Mouse (Mus musculus) thymus, adult 2 months (tissue): Measurements from ENCODE around the gene Rhbdd1. TPM values are rescaled to one million over a fixed set of nuclear protein-coding genes. Genes with fewer than 3 reads are reported as not detected.

ENCODE experiments used
- DNase-seq: peaks from one replicate; pipeline ENCODE4 v3.0.0; 2021
- H3K27ac ChIP-seq: fragments of 200-500 bp; 2 replicates; pipeline ENCODE4 v1.5.1; 2012; ENCODE audit warnings: low read length, control low read depth; ENCODE audit not compliant: control insufficient read depth, insufficient read depth
- H3K27me3 ChIP-seq: fragments of 200-500 bp; 2 replicates; pipeline ENCODE4 v1.6.1; 2012; ENCODE audit warnings: mild to moderate bottlenecking, low read length, moderate library complexity, mixed read lengths; ENCODE audit not compliant: control insufficient read depth, insufficient read depth
- H3K36me3 ChIP-seq: fragments of 200-500 bp; 2 replicates; pipeline ENCODE4 v1.6.1; 2012; ENCODE audit warnings: mild to moderate bottlenecking, low read length, moderate library complexity; ENCODE audit not compliant: control insufficient read depth, insufficient read depth
- H3K4me1 ChIP-seq: fragments of 200-500 bp; replicated peaks from 2 replicates; pipeline ENCODE4 v1.6.1; 2012; ENCODE audit warnings: low read length; ENCODE audit not compliant: control insufficient read depth, insufficient read depth
- H3K4me3 ChIP-seq: fragments of 200-500 bp; 2 replicates; pipeline ENCODE4 v1.5.1; 2012; ENCODE audit warnings: mild to moderate bottlenecking, low read length, control low read depth, moderate library complexity; ENCODE audit not compliant: control insufficient read depth, insufficient read depth
- CTCF ChIP-seq: fragments of 200-500 bp; IDR thresholded peaks from 2 replicates; pipeline ENCODE4 v1.5.1; 2012; ENCODE audit warnings: mild to moderate bottlenecking, control low read depth, low read length, moderate library complexity, borderline replicate concordance; ENCODE audit not compliant: control insufficient read depth, poor library complexity, insufficient read depth; ENCODE audit errors: extremely low read depth
- POLR2A ChIP-seq: fragments of 200-500 bp; IDR thresholded peaks from 2 replicates; pipeline ENCODE4 v1.6.1; 2012; ENCODE audit warnings: mild to moderate bottlenecking, low read length, control low read depth, moderate library complexity; ENCODE audit not compliant: control insufficient read depth, poor library complexity, insufficient read depth; ENCODE audit errors: extremely low read depth
- WGBS: fragments of 180-500 bp; shearing (Covaris S2); methylation state at CpG from one replicate; pipeline ENCODE4 v1.1.7; 2018; 5-methylcytosine and 5-hydroxymethylcytosine counted together
- polyA plus RNA-seq: library from polyadenylated mRNA; depleted of rRNA; stranded (reverse); fragments of >200 nt; gene quantifications from 2 replicates; pipeline ENCODE4 v1.2.3, GENCODE M21; 2012

The Rhbdd1 gene
- polyA plus RNA-seq, 1 experiment: 10.7 TPM

DNA sequence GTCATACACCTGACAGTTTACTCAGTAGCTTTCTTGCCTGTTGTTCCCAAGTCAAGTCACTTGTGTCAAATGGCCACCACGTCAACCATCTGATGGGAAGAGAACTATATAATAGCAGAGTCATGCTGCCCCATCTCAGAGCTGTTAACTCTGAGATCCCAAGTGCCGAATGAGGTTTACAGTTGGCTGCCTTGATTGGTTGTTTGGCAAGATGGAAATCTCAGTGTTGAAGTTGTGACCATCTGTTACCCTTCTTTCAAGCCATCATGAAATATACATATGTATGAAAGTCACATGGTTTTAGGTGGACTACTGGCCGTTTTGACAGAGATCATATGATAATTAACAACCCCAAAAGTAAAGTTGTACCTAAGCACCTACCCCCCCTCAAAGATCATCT, 121.0 kb downstream of the Rhbdd1 start:
- Histone ChIP-seq H3K4me3 (no peak overlapping the region), H3K27me3 (no peaks in the 10 kb centered on the region), H3K4me1 (no peaks in the 10 kb centered on the region), H3K27ac (no peak overlapping the region), H3K36me3 (no peaks in the 10 kb centered on the region)
- no peak for TF ChIP-seq POLR2A
- DNase-seq: no peak
- 94% methylated on average over 3 of the region's 3 CpGs for WGBS

DNA sequence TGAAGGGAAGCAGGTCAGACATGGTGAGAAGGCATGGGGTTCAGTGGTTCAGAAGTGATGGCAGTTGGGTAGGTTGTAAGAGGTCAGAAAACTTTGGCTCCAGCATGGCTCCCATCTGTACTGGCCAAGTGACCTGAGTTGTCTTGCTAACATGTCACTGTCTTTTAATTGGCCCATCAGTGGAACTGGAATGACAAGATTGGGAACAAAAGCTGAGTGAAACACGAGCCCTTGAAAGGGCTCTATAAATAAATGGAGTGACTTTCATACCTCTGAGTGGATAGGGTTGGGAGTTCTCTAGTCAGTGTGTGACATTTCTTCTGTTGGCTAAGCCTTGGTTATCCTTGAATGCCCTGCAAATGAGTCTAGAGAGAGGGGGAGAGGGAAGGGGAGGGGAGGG, 123.9 kb downstream of the Rhbdd1 start:
- no peak for DNase-seq
- WGBS: 79% methylated on average over 1 of the region's 1 CpGs
- Histone ChIP-seq H3K4me3 (no peak overlapping the region), H3K27ac (no peak overlapping the region), H3K4me1 (no peaks in the 10 kb centered on the region; the same call in 1 of the 2 replicates), H3K36me3 (no peaks in the 10 kb centered on the region), H3K27me3 (no peaks in the 10 kb centered on the region)
- TF ChIP-seq CTCF: no peak

DNA sequence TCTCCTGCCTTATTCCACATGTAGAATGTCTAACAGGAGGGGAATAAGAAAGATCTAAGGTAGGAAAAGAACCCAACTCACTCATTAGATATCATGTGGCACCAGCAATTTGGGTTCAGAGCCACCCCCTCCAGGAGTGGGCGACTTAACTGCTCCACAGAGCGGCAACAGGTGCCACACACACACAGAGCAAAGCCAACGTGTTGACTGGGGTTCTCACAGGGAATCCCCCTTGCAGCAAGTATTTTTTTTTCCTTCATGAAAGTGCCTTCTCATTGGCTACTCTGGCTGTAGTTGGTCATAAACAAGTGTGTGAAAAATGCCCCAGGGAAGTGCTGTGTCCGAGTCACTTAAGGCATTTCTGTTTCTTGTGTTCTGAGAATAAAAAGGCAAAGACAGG, 127.3 kb downstream of the Rhbdd1 start:
- Histone ChIP-seq H3K4me3 (no peak overlapping the region), H3K4me1 (no peaks in the 10 kb centered on the region; the same call in 1 of the 2 replicates), H3K27ac (no peak overlapping the region), H3K27me3 (no peaks in the 10 kb centered on the region), H3K36me3 (no peaks in the 10 kb centered on the region)
- 82% methylated on average over 4 of the region's 4 CpGs for WGBS
- DNase-seq: no peak
- TF ChIP-seq CTCF: no peak
- no peak for TF ChIP-seq POLR2A

DNA sequence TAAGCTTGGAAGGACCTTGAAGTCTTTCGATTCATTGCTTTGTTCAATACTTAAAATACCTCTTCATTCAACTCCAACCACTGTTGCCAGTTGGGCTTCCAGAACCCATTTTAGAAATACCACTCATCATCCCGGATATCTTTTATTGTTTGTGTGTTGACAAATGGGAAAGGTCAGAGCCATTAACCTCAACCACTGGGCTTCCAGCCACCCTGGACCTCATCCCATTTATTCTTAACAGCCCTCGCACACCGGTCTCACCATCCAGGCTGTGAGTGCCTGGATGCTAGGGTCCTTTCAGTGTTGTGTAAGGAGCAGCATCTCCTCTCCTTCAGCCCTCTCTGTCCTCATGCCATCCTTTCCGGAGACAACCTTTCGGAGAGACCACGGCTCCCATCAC, 129.8 kb downstream of the Rhbdd1 start:
- no peak overlapping the region for H3K4me3 ChIP-seq
- no peaks in the 10 kb centered on the region for H3K36me3 ChIP-seq
- H3K27me3 ChIP-seq: no peaks in the 10 kb centered on the region
- H3K4me1 ChIP-seq: no peaks in the 10 kb centered on the region; the same call in 1 of the 2 replicates
- DNase-seq: no peak
- TF ChIP-seq CTCF (no peak), POLR2A (no peak)
- 95% methylated on average over 7 of the region's 7 CpGs for WGBS
- no peak overlapping the region for H3K27ac ChIP-seq

DNA sequence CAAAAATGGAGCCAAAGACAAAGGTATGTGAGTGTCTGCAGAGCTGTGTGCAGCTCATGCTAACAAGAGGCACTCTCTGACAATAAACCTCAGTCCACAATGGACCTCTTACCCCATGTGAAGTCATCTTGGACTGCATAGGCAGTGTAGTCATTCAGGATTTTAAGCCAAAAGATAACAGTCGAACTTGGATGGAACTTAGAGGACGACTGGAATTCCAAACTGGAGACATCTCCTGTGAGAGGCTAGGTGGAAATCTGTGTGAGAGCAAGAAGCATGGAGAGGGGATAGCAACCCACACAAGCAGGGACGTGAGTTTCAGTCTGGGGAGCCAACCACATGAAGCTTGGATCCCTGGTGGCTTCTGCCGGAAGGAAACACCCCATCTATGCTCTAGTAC, 133.6 kb downstream of the Rhbdd1 start:
- no peak for DNase-seq
- 89% methylated on average over 4 of the region's 4 CpGs for WGBS

DNA sequence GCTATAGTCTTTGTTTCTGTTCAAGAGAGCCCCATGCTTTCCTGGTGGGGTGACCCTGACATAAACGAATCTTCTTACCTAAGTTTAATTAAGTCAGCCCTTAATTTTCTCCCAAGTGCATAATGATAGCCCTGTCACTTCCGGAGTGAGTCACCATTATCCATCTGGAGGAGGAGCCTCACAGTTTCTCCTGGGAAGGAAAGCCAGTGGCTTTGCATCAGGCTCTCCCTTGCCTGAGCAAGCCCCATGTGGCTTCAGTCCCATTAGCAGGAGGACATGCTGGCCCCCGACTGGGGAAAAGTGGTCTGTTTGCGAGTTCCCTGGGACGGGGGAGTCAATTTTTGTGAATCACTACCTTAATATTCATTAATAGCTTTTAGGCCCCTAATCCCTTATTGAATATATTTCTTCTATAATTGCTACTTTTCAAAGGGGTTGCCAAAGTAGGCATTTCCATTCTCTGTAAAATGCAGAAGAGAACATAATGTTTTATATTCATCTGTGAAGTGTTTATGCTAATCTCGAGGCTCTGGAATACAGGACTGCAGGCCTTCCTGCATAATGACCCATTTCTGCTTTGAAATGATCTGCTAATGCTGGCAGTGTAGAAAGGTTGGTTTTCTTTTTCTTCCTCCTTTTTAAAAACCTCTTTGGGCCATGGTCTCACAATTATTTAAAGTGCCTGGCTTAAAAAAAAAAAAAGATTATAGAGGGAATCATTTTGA, 135.8 kb downstream of the Rhbdd1 start:
- TF ChIP-seq POLR2A: no peak
- no peak for TF ChIP-seq CTCF
- H3K4me1 ChIP-seq: no peaks in the 10 kb centered on the region
- WGBS: 54% methylated on average over 6 of the region's 6 CpGs
- H3K36me3 ChIP-seq: no peaks in the 10 kb centered on the region
- no peak for DNase-seq
- no peak overlapping the region for H3K27ac ChIP-seq
- H3K4me3 ChIP-seq: no peak overlapping the region
- no peaks in the 10 kb centered on the region for H3K27me3 ChIP-seq

More for the DNA sequence above, 133.6 kb downstream of the Rhbdd1 start:
- H3K4me1 ChIP-seq: no peaks in the 10 kb centered on the region
- H3K4me3 ChIP-seq: no peak overlapping the region
- H3K27ac ChIP-seq: no peak overlapping the region
- no peak for TF ChIP-seq CTCF
- no peak for TF ChIP-seq POLR2A
- H3K27me3 ChIP-seq: no peaks in the 10 kb centered on the region
- H3K36me3 ChIP-seq: no peaks in the 10 kb centered on the region

DNA sequence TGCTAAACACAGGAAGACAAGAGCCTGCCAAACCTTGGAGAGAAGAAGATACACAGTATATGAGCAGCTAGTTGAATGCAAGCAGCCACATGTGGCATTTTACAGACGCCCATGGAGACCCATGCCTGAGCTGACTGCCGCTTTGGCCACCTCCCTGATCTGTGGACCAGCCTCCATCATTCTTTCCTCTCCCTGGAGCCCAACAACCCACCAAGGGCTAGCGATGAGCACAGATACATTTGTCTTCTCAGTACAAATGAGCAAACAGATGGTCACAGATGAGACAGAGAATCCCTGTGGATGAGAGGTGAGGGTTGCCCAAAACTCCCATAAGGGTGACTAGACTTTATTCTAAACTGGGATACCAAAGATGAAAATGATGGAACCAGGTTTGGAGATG, 137.8 kb downstream of the Rhbdd1 start:
- Histone ChIP-seq H3K4me3 (no peak overlapping the region), H3K36me3 (no peaks in the 10 kb centered on the region), H3K27me3 (no peaks in the 10 kb centered on the region), H3K27ac (no peak overlapping the region), H3K4me1 (no peaks in the 10 kb centered on the region)
- TF ChIP-seq CTCF: no peak
- WGBS: 95% methylated on average over 3 of the region's 3 CpGs
- no peak for DNase-seq
